Mouse (Mus musculus): ENCODE measurements around the gene Tnfrsf9. TPM values are rescaled to one million over a fixed set of nuclear protein-coding genes. Genes with fewer than 3 reads are reported as not detected.

The Tnfrsf9 gene
- total RNA-seq, 2 experiments from 2014 or later = 0.25 TPM; not detected in 1

DNA sequence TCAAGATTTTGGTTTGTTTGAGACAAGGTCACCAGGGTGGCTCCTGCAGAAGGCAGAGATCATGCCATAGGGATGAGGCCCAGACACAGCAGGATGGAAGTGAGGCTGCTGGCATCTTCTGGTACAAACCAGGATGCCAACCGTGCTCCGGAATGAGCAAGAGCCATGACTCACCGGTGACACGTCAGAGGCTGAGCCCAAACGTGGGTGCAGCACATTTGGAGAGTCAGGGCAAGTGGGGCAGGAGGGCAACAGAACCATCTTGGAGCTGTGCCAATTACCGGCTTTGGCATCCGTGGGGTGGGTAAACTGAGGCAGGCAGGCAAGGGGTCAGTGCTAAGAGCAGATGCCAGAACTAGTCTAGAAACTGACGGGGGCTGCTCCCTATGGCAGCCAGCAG is 58.9 kb downstream of the Tnfrsf9 start:
- intact Hi-C loops (cut with DNase I) = no loop called here

DNA sequence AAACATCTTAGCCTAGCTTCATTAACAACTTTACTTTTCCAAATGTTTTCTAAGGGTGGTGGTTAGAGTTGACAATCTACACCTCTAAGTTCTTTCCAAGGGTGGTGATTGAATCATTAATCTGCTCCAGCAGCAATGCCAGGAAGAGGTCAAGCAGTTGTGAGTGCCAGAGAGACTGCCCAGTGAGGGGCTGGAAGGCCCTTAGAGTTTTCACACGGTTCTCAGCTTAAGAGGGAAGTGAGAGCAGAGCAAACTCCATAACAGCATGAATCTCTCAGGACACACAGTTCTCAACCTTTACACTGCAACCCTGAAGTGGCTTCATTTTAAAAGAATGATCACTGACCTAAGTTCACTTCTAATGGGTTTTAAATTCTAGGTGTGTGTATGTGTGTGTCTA is 60.8 kb downstream of the Tnfrsf9 start:
- DNase-seq = no peak
- intact Hi-C loops (cut with DNase I) = no loop called here

More for the DNA sequence above, 58.9 kb downstream of the Tnfrsf9 start:
- DNase-seq = no peak

DNA sequence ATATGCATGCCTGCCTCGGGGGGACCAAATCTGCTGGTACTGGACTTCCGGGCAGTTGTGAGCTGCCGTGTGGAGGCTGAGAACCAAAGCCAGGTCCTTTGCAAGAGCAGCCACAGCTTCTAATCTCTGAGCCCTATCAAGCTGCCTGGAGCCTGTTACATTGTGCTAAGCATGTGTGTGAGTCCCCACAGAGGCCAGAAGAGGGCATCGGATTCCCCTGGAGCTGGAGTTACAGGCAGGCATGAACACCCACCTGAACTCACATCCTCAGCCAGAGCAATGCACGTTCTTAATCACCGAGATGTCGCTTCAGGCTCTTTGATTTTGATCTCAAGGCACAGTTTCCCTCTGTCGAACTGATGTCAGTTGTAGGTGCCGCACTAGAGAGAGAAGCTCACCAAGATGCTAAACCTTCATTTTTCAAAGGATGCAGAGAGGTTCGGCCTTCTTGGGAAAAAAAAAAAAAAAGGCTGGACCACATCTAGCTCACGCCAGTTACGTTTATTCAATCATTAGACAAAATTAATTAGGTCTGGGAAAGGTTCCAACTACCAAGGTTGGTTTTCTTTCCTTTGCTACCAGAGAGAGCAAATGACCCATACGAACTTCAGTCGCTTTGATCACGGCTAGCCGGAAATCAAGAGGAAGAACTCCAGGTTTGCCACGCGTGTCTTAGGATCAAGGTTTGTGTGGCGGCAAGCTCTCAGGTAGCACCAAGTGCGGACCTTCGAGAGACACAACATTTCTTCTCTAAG is 64.0 kb downstream of the Tnfrsf9 start:
- intact Hi-C loops (cut with DNase I) = no loop called here

DNA sequence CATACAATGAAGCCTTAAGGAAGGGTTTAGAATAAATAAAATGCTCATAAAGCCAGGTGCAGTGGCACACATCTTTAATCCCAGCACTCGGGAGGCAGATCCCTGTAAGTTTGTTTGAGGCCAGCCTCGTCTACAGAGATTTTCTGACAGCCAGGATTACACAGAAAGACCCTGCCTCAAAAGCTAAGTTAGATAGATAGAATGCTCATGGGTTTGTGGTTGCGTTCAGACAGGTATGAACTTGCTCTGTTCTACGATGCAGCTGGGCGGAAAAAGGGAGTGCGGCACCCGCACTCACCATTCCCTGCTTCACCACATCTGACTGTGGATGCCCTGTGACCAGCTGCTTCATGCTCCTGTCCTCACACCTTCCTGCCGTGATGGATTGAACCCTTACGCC is 65.1 kb downstream of the Tnfrsf9 start:
- no peak for DNase-seq
- intact Hi-C loops (cut with DNase I) = no loop called here

More for the DNA sequence above, 64.0 kb downstream of the Tnfrsf9 start:
- DNase-seq = no peak

DNA sequence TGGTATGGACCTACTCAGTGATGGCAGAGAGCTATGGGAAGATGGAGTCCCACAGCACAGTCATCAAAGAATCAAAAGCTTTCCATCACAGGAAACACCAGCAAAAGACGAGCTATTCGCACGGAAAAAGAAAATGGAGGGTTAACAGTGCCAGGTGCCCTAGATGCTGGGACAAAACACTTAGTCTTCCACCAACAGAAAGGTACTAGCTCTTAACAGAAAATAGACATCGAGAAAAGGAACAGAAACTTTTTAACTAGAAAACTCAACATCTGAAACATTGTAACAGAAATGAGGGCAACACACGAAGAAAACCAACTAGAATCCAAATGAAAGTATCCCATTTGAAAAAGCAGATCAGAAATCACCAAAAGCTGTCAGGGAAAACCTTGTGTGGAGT is 65.8 kb downstream of the Tnfrsf9 start:
- intact Hi-C loops (cut with DNase I) = no loop called here
- no peak for DNase-seq

DNA sequence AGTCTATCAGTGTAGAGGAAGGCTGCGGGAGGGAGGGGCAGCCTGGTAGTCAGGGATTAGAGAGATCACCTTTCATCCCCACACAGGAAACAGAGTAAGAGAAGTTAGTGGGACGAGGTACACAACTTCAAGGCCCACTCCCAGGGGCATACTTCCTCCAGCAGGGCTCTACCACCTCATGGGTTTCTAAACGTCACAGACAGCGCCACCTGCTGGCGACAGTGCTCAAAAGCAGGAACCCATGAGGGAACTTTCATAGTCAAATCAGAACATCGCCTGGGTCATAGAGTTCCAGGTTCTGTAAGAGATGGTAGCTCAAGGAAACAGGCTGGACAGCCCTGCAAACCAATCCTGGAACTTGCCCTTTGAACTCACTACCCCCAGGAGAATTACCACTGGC is 75.8 kb downstream of the Tnfrsf9 start:
- intact Hi-C loops (cut with DNase I) = no loop called here
- no peak for DNase-seq

Other genes with a start within 250 kb of the Tnfrsf9 start
- gene Errfi1, start 60.6 kb upstream of the Tnfrsf9 start, total RNA-seq (2021) = 10 to 100 TPM; 13.7 to 19.6 TPM
- gene Park7, start 125 bp upstream of the Tnfrsf9 start, total RNA-seq (2021) = 100 to 1,000 TPM; 247 to 253 TPM
- not detected for gene Uts2, start 82.5 kb downstream of the Tnfrsf9 start, total RNA-seq (2021)
- 10 to 100 TPM; 10.9 to 20.8 TPM for gene Per3, start 130.1 kb downstream of the Tnfrsf9 start, total RNA-seq (2021)
- gene Vamp3, start 143.4 kb downstream of the Tnfrsf9 start, total RNA-seq (2021) = 10 to 100 TPM; 69.5 to 71.8 TPM
- gene Gm13090, start 175.0 kb downstream of the Tnfrsf9 start, total RNA-seq (2021) = not detected